Mouse (Mus musculus) CH12.LX (cell line): ENCODE data around the gene Aatk. TPM values are rescaled to one million over a fixed set of nuclear protein-coding genes. Genes with fewer than 3 reads are reported as not detected.

Experiments
- DNase-seq: peaks from one replicate; pipeline ENCODE4 v3.0.0-alpha.2; 2013; ENCODE audit errors: extremely low read depth
- H3K27ac ChIP-seq: 2 replicates; pipeline ENCODE4 v1.5.1; 2012; ENCODE audit warnings: low read depth, mild to moderate bottlenecking, control low read depth, moderate library complexity; ENCODE audit not compliant: insufficient read depth
- H3K27me3 ChIP-seq: replicated peaks from 2 replicates; pipeline ENCODE3; 2012; ENCODE audit warnings: inconsistent platforms
- H3K36me3 ChIP-seq, 2 experiments: replicated peaks in 1 of 2; 2 replicates each; pipeline versions ENCODE3 to v1.6.1; 2012; ENCODE audit warnings: inconsistent platforms in 1 of 2, low read length in 1 of 2, mild to moderate bottlenecking in 1 of 2, mixed read lengths in 1 of 2, moderate library complexity in 1 of 2; ENCODE audit not compliant: control insufficient read depth in 1 of 2, insufficient read depth in 1 of 2
- H3K4me1 ChIP-seq, 2 experiments: 2 replicates each; pipeline ENCODE4 v1.6.1; 2012; ENCODE audit warnings: inconsistent platforms in 1 of 2, moderate library complexity in 1 of 2; ENCODE audit not compliant: insufficient read depth in 2 of 2, control insufficient read depth in 1 of 2
- H3K4me2 ChIP-seq: 2 replicates; pipeline ENCODE4 v1.6.1; 2012; ENCODE audit warnings: low read depth, mild to moderate bottlenecking, control low read depth; ENCODE audit not compliant: poor library complexity, insufficient read depth, severe bottlenecking
- H3K4me3 ChIP-seq, 3 experiments: fragments of 150-350 bp in 1 of 3; sonication (generic) in 1 of 3; replicated peaks in 1 of 3; 2 replicates each; pipeline versions ENCODE3 to v1.5.1; 2011 to 2012; ENCODE audit warnings: low read depth in 2 of 3, low read length in 2 of 3, mild to moderate bottlenecking in 2 of 3, moderate library complexity in 2 of 3, control low read depth in 1 of 3, improper control_type of control experiment in 1 of 3, inconsistent platforms in 1 of 3, mixed read lengths in 1 of 3; ENCODE audit not compliant: poor library complexity in 1 of 3
- H3K79me2 ChIP-seq: replicated peaks from 2 replicates; pipeline ENCODE4 v1.6.1; 2012; ENCODE audit warnings: mild to moderate bottlenecking, moderate library complexity; ENCODE audit not compliant: control insufficient read depth, poor library complexity, insufficient read depth, severe bottlenecking; ENCODE audit errors: extremely low read depth
- H3K9ac ChIP-seq: 2 replicates; pipeline ENCODE4 v1.6.1; 2012; ENCODE audit warnings: low read depth, mild to moderate bottlenecking, control low read depth, moderate library complexity; ENCODE audit not compliant: insufficient read depth
- H3K9me3 ChIP-seq: replicated peaks from 2 replicates; pipeline ENCODE3; 2012; ENCODE audit warnings: low read length, inconsistent platforms, mixed read lengths
- BHLHE40 ChIP-seq: IDR thresholded peaks from 2 replicates; pipeline ENCODE4 v1.6.1; 2011; ENCODE audit warnings: mild to moderate bottlenecking, low read depth, low read length, improper control_type of control experiment
- ELF1 ChIP-seq: IDR thresholded peaks from 2 replicates; pipeline ENCODE4 v1.6.1; 2014; ENCODE audit warnings: low read depth, mild to moderate bottlenecking, inconsistent platforms, low read length, improper control_type of control experiment
- JUND ChIP-seq: conservative IDR thresholded peaks from 2 replicates; pipeline ENCODE4 v1.6.1; 2011; ENCODE audit warnings: low read depth, low read length, improper control_type of control experiment
- KAT2A ChIP-seq: IDR thresholded peaks from 2 replicates; pipeline ENCODE4 v1.6.1; 2012; ENCODE audit warnings: low read length, improper control_type of control experiment, inconsistent platforms; ENCODE audit not compliant: insufficient replicate concordance
- MEF2A ChIP-seq: IDR thresholded peaks from 2 replicates; pipeline ENCODE4 v1.6.1; 2014; ENCODE audit warnings: low read depth, mild to moderate bottlenecking, inconsistent platforms, low read length, improper control_type of control experiment, borderline replicate concordance
- NELFE ChIP-seq: IDR thresholded peaks from 2 replicates; pipeline ENCODE4 v1.6.1; 2011; ENCODE audit warnings: low read depth, low read length, improper control_type of control experiment
- POLR2A ChIP-seq: IDR thresholded peaks from 2 replicates; pipeline ENCODE4 v1.6.1; 2011; ENCODE audit warnings: low read depth, mild to moderate bottlenecking, improper control_type of control experiment, low read length
- RAD21 ChIP-seq: IDR thresholded peaks from 2 replicates; pipeline ENCODE4 v1.6.1; 2011; ENCODE audit warnings: low read depth, mild to moderate bottlenecking, low read length, improper control_type of control experiment, moderate library complexity
- TCF12 ChIP-seq: IDR thresholded peaks from 2 replicates; pipeline ENCODE4 v1.6.1; 2014; ENCODE audit warnings: low read depth, mild to moderate bottlenecking, inconsistent platforms, low read length, improper control_type of control experiment
- USF2 ChIP-seq: conservative IDR thresholded peaks from 2 replicates; pipeline ENCODE4 v1.6.1; 2011; ENCODE audit warnings: low read depth, low read length, improper control_type of control experiment
- ZMIZ1 ChIP-seq: IDR thresholded peaks from 2 replicates; pipeline ENCODE4 v1.6.1; 2012; ENCODE audit warnings: low read depth, mild to moderate bottlenecking, inconsistent platforms, low read length, improper control_type of control experiment
- dilution Hi-C: fragments of 300-500 bp; cut with MboI; formaldehyde crosslinking; loops from 2 replicates; pipeline ENCODE4 v1.14.3; 2020; ENCODE audit warnings: low sequenced_read_pairs; ENCODE audit not compliant: extremely low pct_unique_long_range_greater_than_20kb, extremely low pct_ligation_motif_present
- in situ Hi-C: fragments of 300-500 bp; cut with MboI; formaldehyde crosslinking; loops from 3 replicates; pipeline ENCODE4 v1.14.3; 2019; ENCODE audit warnings: low sequenced_read_pairs, low pct_ligation_motif_present, low pct_unique_long_range_greater_than_20kb, mixed read lengths
- polyA plus RNA-seq: library from polyadenylated mRNA; unstranded; fragments of >175 nt; gene quantifications from 2 replicates; pipeline ENCODE4 v1.2.1, GENCODE M21; 2012; ENCODE audit warnings: low read depth; ENCODE audit not compliant: insufficient read length
- total RNA-seq, 2 experiments: library from RNA; depleted of rRNA; stranded (reverse); fragments of 300-350 nt in 1 of 2; fragments of >200 nt in 1 of 2; gene quantifications; 2 replicates each; pipeline ENCODE4 v1.2.3; 2012 to 2014

The Aatk gene
- total and polyA plus RNA-seq, 3 experiments = 0.08 to 0.21 (median 0.19) TPM

DNA sequence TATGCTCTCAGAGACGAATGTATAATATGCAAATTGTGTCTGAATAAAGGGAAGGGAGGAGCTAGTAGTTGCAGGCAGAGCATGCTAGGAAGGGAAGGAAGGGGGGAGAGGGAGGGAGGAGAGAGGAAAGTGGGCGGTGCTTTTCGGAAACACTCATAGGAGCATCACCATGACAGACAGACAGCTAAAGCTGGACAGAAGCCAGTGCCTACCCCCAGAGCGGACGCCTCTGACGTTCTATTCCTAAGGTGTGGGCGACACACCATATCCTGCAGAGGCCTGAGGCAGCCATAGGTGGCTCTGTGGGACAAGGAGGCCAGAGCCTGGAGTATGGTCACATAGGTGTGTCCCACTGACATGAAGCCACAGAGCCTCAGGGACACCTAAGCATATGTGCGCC lies 6.5 kb downstream of the Aatk start:
- no peaks in the 10 kb centered on the region for H3K79me2 ChIP-seq
- H3K27me3 ChIP-seq = peaks cover 47% of the 10 kb centered on the region
- no peak overlapping the region for H3K27ac ChIP-seq
- H3K4me1 ChIP-seq = peaks cover 3 to 19% of the 10 kb centered on the region in 2 experiments; a peak in 2 of 4 replicates
- H3K4me3 ChIP-seq = no peak overlapping the region
- no peak for TF ChIP-seq BHLHE40
- H3K4me2 ChIP-seq = no peak overlapping the region
- H3K9ac ChIP-seq = no peak overlapping the region
- DNase-seq = no peak
- H3K36me3 ChIP-seq = no peaks in the 10 kb centered on the region
- peaks cover 5% of the 10 kb centered on the region for H3K9me3 ChIP-seq
- in situ Hi-C loops (no loop called here), dilution Hi-C loops (no loop called here)

GRCm38 (mm10) chr11:120039581-120039980 lies 7.4 kb downstream of the Aatk start:
- DNase-seq = no peak
- H3K4me3 ChIP-seq = no peak overlapping the region
- H3K9ac ChIP-seq = no peak overlapping the region
- peaks cover 50% of the 10 kb centered on the region for H3K27me3 ChIP-seq
- no peak overlapping the region for H3K4me2 ChIP-seq
- H3K4me1 ChIP-seq = peaks cover 3 to 19% of the 10 kb centered on the region in 2 experiments; a peak in 2 of 4 replicates
- dilution Hi-C loops (no loop called here), in situ Hi-C loops (no loop called here)
- peaks cover 8% of the 10 kb centered on the region for H3K9me3 ChIP-seq
- TF ChIP-seq ZMIZ1 (no peak), JUND (no peak), TCF12 (no peak), KAT2A (no peak)
- H3K79me2 ChIP-seq = no peaks in the 10 kb centered on the region
- no peaks in the 10 kb centered on the region for H3K36me3 ChIP-seq
- H3K27ac ChIP-seq = no peak overlapping the region

DNA sequence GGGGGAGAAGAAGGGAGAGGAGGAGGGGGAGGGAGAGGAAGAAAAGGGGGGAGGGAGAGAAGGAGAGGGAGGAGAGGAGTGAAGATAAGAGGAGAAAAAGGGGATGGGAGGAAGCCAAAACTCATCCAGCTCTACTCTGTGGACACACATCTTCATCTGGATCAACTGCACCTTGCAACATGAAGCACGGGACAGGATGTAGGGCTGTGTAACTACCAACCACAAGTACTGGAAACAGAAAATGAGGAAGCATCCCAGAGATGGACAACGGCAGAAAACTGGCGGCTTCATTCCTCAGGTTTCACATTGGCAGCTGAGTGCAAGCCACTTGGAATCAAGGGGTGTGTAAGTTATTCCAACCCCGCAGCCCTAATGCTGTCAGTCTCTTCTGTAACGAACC lies 12.2 kb downstream of the Aatk start:
- no peak for DNase-seq
- H3K4me3 ChIP-seq = no peak overlapping the region

GRCm38 (mm10) chr11:120034306-120034705 lies 12.7 kb downstream of the Aatk start:
- Histone ChIP-seq H3K4me3 (no peak overlapping the region), H3K9me3 (peaks cover 8% of the 10 kb centered on the region), H3K27ac (no peak overlapping the region), H3K36me3 (no peaks in the 10 kb centered on the region), H3K79me2 (no peaks in the 10 kb centered on the region), H3K4me2 (no peak overlapping the region), H3K9ac (no peak overlapping the region), H3K27me3 (peaks cover 59% of the 10 kb centered on the region), H3K4me1 (no peaks in the 10 kb centered on the region)
- in situ Hi-C loops (no loop called here), dilution Hi-C loops (no loop called here)
- TF ChIP-seq USF2 (no peak), NELFE (no peak), KAT2A (no peak), RAD21 (no peak), POLR2A (no peak), MEF2A (no peak)
- DNase-seq = no peak

More for the DNA sequence above, 12.2 kb downstream of the Aatk start:
- Histone ChIP-seq H3K79me2 (no peaks in the 10 kb centered on the region), H3K9ac (no peak overlapping the region), H3K27me3 (peaks cover 63% of the 10 kb centered on the region), H3K36me3 (no peaks in the 10 kb centered on the region), H3K4me2 (no peak overlapping the region), H3K9me3 (peaks cover 8% of the 10 kb centered on the region), H3K27ac (no peak overlapping the region), H3K4me1 (no peaks in the 10 kb centered on the region)
- TF ChIP-seq ELF1 = no peak
- dilution Hi-C loops = no loop called here
- in situ Hi-C loops = no loop called here
